Mouse (Mus musculus): Measurements from ENCODE around the gene Thap4. TPM values are rescaled to one million over a fixed set of nuclear protein-coding genes. Genes with fewer than 3 reads are reported as not detected.

Gene Thap4
- polyA plus RNA-seq, 1 experiment from 2014 or later: 13.0 TPM

- H3K27me3 ChIP-seq (ENCODE audit: insufficient read depth, low read length): no peaks in the 10 kb centered on the region
- H3K9ac ChIP-seq (replicated peaks): no peak overlapping the region
- TF ChIP-seq EP300 (IDR thresholded peaks at IDR 0.05; ENCODE audit: low read depth): no peak
- no peak overlapping the region for H3K4me3 ChIP-seq (ENCODE audit: low read depth, low read length)
- DNase-seq (no peak), ATAC-seq (no peak)
- H3K4me2 ChIP-seq (ENCODE audit: low read depth, low read length): no peak overlapping the region
- H3K9me3 ChIP-seq (ENCODE audit: low read length): no peaks in the 10 kb centered on the region
- no peaks in the 10 kb centered on the region; the same call in 1 of the 2 replicates for H3K36me3 ChIP-seq (replicated peaks; ENCODE audit: insufficient read depth, low read length)
- WGBS (ENCODE audit: insufficient replicate concordance): 93% methylated on average over 2 of the region's 2 CpGs
- no peak overlapping the region for H3K27ac ChIP-seq (ENCODE audit: low read depth)
- H3K4me1 ChIP-seq (ENCODE audit: insufficient read depth): peaks cover 8% of the 10 kb centered on the region
Measured at GRCm38 (mm10) chr1:93740671-93741070, 14.0 kb downstream of the Thap4 start.

DNA sequence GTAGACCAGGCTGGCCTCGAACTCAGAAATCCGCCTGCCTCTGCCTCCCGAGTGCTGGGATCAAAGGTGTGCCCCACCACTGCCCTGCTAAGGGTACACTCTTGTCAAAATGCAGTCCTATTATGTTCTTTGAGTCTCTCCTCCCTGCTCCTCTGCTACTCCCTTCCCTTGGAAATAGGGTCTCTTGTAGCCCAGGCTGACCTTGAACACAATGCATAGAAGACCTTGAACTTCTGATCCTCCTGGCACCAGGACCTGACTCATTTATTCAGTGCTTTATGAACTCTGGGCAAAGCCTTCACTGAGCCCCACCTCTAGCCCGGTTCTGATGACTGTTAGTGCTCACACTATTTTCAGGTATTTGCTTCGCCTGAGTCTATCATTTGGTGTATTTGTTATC is 17.0 kb downstream of the Thap4 start:
- no peak overlapping the region for H3K27ac ChIP-seq (ENCODE audit: low read depth)
- no peak overlapping the region for H3K4me2 ChIP-seq (ENCODE audit: low read depth, low read length)
- peaks cover 7% of the 10 kb centered on the region; the same call in 1 of the 2 replicates for H3K4me1 ChIP-seq (ENCODE audit: insufficient read depth)
- no peak overlapping the region for H3K4me3 ChIP-seq (ENCODE audit: low read depth, low read length)
- no peak for TF ChIP-seq CTCF (IDR thresholded peaks at IDR 0.05; ENCODE audit: low read depth)
- no peak for TF ChIP-seq EP300 (IDR thresholded peaks at IDR 0.05; ENCODE audit: low read depth)
- ATAC-seq (no peak), DNase-seq (no peak)
- H3K9ac ChIP-seq (replicated peaks): no peak overlapping the region
- no peaks in the 10 kb centered on the region for H3K36me3 ChIP-seq (replicated peaks; ENCODE audit: insufficient read depth, low read length)
- 82% methylated on average over 5 of the region's 5 CpGs for WGBS (ENCODE audit: insufficient replicate concordance)
- no peaks in the 10 kb centered on the region for H3K27me3 ChIP-seq (ENCODE audit: insufficient read depth, low read length)
- no peaks in the 10 kb centered on the region for H3K9me3 ChIP-seq (ENCODE audit: low read length)

DNA sequence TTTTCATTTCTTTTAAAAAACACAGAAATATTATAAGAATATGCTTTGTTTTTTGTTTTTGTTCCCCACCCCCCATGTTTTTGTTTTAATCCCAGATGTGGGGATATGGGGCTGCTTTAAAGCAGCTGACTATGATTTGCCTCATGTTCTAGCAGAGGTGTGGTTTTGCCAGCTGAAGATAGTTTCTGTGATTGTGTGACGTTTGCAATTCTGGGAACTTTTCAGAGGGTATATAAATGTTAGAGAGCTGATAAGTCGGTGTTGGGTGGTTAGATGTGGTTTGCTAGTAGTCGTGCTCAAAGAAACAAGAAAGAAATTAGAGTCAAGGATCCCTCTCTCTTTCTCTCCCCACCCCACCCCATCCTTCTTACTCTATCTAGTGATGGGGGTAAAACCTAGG is 18.8 kb downstream of the Thap4 start:
- no peak overlapping the region for H3K9ac ChIP-seq (replicated peaks)
- H3K27me3 ChIP-seq (ENCODE audit: insufficient read depth, low read length): no peaks in the 10 kb centered on the region
- no peaks in the 10 kb centered on the region for H3K36me3 ChIP-seq (replicated peaks; ENCODE audit: insufficient read depth, low read length)
- no peak overlapping the region for H3K4me3 ChIP-seq (ENCODE audit: low read depth, low read length)
- DNase-seq: no peak
- no peak for TF ChIP-seq EP300 (IDR thresholded peaks at IDR 0.05; ENCODE audit: low read depth)
- no peak for TF ChIP-seq CTCF (IDR thresholded peaks at IDR 0.05; ENCODE audit: low read depth)
- 59% methylated on average over 3 of the region's 3 CpGs for WGBS (ENCODE audit: insufficient replicate concordance)
- no peak for ATAC-seq
- no peak overlapping the region for H3K27ac ChIP-seq (ENCODE audit: low read depth)
- H3K4me1 ChIP-seq (ENCODE audit: insufficient read depth): no peaks in the 10 kb centered on the region
- no peak overlapping the region for H3K4me2 ChIP-seq (ENCODE audit: low read depth, low read length)
- no peaks in the 10 kb centered on the region for H3K9me3 ChIP-seq (ENCODE audit: low read length)

- Histone ChIP-seq H3K9ac (replicated peaks) (no peak overlapping the region), H3K4me3 (ENCODE audit: low read depth, low read length) (no peak overlapping the region), H3K27me3 (ENCODE audit: insufficient read depth, low read length) (no peaks in the 10 kb centered on the region), H3K4me1 (ENCODE audit: insufficient read depth) (no peaks in the 10 kb centered on the region), H3K4me2 (ENCODE audit: low read depth, low read length) (no peak overlapping the region), H3K27ac (ENCODE audit: low read depth) (no peak overlapping the region), H3K36me3 (replicated peaks; ENCODE audit: insufficient read depth, low read length) (no peaks in the 10 kb centered on the region), H3K9me3 (ENCODE audit: low read length) (no peaks in the 10 kb centered on the region)
- DNase-seq (no peak), ATAC-seq (no peak)
- 68% methylated on average over 3 of the region's 3 CpGs for WGBS (ENCODE audit: insufficient replicate concordance)
- TF ChIP-seq EP300 (IDR thresholded peaks at IDR 0.05; ENCODE audit: low read depth) (no peak), CTCF (IDR thresholded peaks at IDR 0.05; ENCODE audit: low read depth) (no peak)
Measured at GRCm38 (mm10) chr1:93731880-93732281, 22.8 kb downstream of the Thap4 start.

DNA sequence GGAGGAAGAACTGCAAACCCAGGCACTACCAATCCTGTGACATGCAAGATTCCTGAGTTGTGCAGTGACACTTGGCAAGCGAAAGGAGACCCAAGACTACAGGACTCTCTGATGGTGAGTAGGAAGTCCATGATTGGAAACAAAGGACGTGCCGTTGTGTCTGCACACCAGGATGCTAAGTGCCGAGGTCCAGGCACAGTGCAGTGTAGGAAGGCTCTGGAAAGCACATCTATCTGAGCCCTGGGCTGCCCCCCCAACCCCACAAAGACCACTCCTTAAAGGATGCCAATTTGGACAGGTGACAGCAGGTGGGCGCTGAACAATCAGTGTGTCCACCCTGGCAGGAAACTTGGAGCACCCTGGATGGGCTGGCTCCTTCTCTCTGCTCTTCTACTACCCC is 23.6 kb downstream of the Thap4 start:
- ATAC-seq: no peak
- Histone ChIP-seq H3K4me2 (ENCODE audit: low read depth, low read length) (no peak overlapping the region), H3K4me3 (ENCODE audit: low read depth, low read length) (no peak overlapping the region), H3K36me3 (replicated peaks; ENCODE audit: insufficient read depth, low read length) (no peaks in the 10 kb centered on the region), H3K27ac (ENCODE audit: low read depth) (no peak overlapping the region), H3K4me1 (ENCODE audit: insufficient read depth) (no peaks in the 10 kb centered on the region), H3K9ac (replicated peaks) (no peak overlapping the region), H3K9me3 (ENCODE audit: low read length) (no peaks in the 10 kb centered on the region), H3K27me3 (ENCODE audit: insufficient read depth, low read length) (no peaks in the 10 kb centered on the region)
- TF ChIP-seq EP300 (IDR thresholded peaks at IDR 0.05; ENCODE audit: low read depth): no peak
- no peak for TF ChIP-seq CTCF (IDR thresholded peaks at IDR 0.05; ENCODE audit: low read depth)
- WGBS (ENCODE audit: insufficient replicate concordance): 77% methylated on average over 5 of the region's 5 CpGs
- DNase-seq: no peak

- 47% methylated on average over 3 of the region's 3 CpGs for WGBS (ENCODE audit: insufficient replicate concordance)
- DNase-seq (peak; percentile 71), ATAC-seq (peak; percentile 75)
- Histone ChIP-seq H3K4me1 (ENCODE audit: insufficient read depth) (no peaks in the 10 kb centered on the region), H3K27ac (ENCODE audit: low read depth) (no peak overlapping the region), H3K36me3 (replicated peaks; ENCODE audit: insufficient read depth, low read length) (peaks cover 5% of the 10 kb centered on the region; the same call in 1 of the 2 replicates), H3K27me3 (ENCODE audit: insufficient read depth, low read length) (no peaks in the 10 kb centered on the region), H3K4me2 (ENCODE audit: low read depth, low read length) (no peak overlapping the region), H3K9ac (replicated peaks) (no peak overlapping the region), H3K4me3 (ENCODE audit: low read depth, low read length) (no peak overlapping the region), H3K9me3 (ENCODE audit: low read length) (no peaks in the 10 kb centered on the region)
- TF ChIP-seq EP300 (IDR thresholded peaks at IDR 0.05; ENCODE audit: low read depth) (no peak), CTCF (IDR thresholded peaks at IDR 0.05; ENCODE audit: low read depth) (peak; percentile 93)
Measured at GRCm38 (mm10) chr1:93726974-93727373, 27.7 kb downstream of the Thap4 start.

- no peak overlapping the region for H3K27ac ChIP-seq (ENCODE audit: low read depth)
- no peak overlapping the region for H3K9ac ChIP-seq (replicated peaks)
- H3K9me3 ChIP-seq (ENCODE audit: low read length): no peaks in the 10 kb centered on the region
- H3K27me3 ChIP-seq (ENCODE audit: insufficient read depth, low read length): no peaks in the 10 kb centered on the region
- H3K4me2 ChIP-seq (ENCODE audit: low read depth, low read length): no peak overlapping the region
- DNase-seq: no peak
- TF ChIP-seq CTCF (IDR thresholded peaks at IDR 0.05; ENCODE audit: low read depth): peak; percentile 32; the same call in 1 of the 2 replicates
- TF ChIP-seq EP300 (IDR thresholded peaks at IDR 0.05; ENCODE audit: low read depth): no peak
- WGBS (ENCODE audit: insufficient replicate concordance): 72% methylated on average over 3 of the region's 3 CpGs
- no peaks in the 10 kb centered on the region for H3K4me1 ChIP-seq (ENCODE audit: insufficient read depth)
- ATAC-seq: no peak
- peaks cover 5% of the 10 kb centered on the region; the same call in 1 of the 2 replicates for H3K36me3 ChIP-seq (replicated peaks; ENCODE audit: insufficient read depth, low read length)
- H3K4me3 ChIP-seq (ENCODE audit: low read depth, low read length): no peak overlapping the region
Measured at GRCm38 (mm10) chr1:93726116-93726515, 28.5 kb downstream of the Thap4 start.
